Mouse (Mus musculus): ENCODE results near the gene Gab1. TPM values are rescaled to one million over a fixed set of nuclear protein-coding genes. Genes with fewer than 3 reads are reported as not detected.
"Not testable (repeated sequence)": the region's sequence is repeated elsewhere in the genome, so short reads cannot be mapped to it uniquely, and the experiment has no call there.

Gab1 gene
- total RNA-seq, 2 experiments from 2014 or later, result 36.7 to 43.6 TPM

GRCm38 (mm10) chr8:80772732-80773460 is 107.4 kb downstream of the Gab1 start:
- intact Hi-C loops (cut with DNase I), result loop anchor here (1.0 to 2.0 kb wide), 2 partner anchors 106 to 223 kb away; no protein-coding TSS in a partner anchor
- DNase-seq, result no peak

- intact Hi-C loops (cut with DNase I), result no loop called here
- no peak for DNase-seq
Observed at GRCm38 (mm10) chr8:80768451-80768850, 111.9 kb downstream of the Gab1 start.

GRCm38 (mm10) chr8:80753017-80753715 is 127.2 kb downstream of the Gab1 start:
- intact Hi-C loops (cut with DNase I), result loop anchor here (1.0 to 2.0 kb wide), 2 partner anchors 128 to 241 kb away; partner anchors contain the start of gene Gab1
- DNase-seq, result peak; percentile 83 to 88

GRCm38 (mm10) chr8:80752429-80752828 is 127.9 kb downstream of the Gab1 start:
- no peak for DNase-seq
- intact Hi-C loops (cut with DNase I), result loop anchor here (2.0 kb wide), 1 partner anchor 128 kb away; the partner anchor contains the start of gene Gab1

GRCm38 (mm10) chr8:80749091-80749490 is 131.2 kb downstream of the Gab1 start:
- DNase-seq, result no peak
- intact Hi-C loops (cut with DNase I), result no loop called here

GRCm38 (mm10) chr8:80739932-80740331 is 140.4 kb downstream of the Gab1 start:
- intact Hi-C loops (cut with DNase I), result no loop called here

GRCm38 (mm10) chr8:80739155-80739924 is 141.0 kb downstream of the Gab1 start, which contains the start of gene Smarca5:
TSS of gene Smarca5 (minus strand) at chr8:80739497.
- DNase-seq, result peak; percentile 96 to 98
- intact Hi-C loops (cut with DNase I), result not testable (repeated sequence)

More at GRCm38 (mm10) chr8:80739932-80740331, 140.4 kb downstream of the Gab1 start:
- no peak for DNase-seq

- DNase-seq, result peak; percentile 28 to 48
- intact Hi-C loops (cut with DNase I), result no loop called here
Observed at GRCm38 (mm10) chr8:80738388-80739154, 141.7 kb downstream of the Gab1 start.

- intact Hi-C loops (cut with DNase I), result no loop called here
- peak; percentile 61 to 64 for DNase-seq
Observed at GRCm38 (mm10) chr8:80738046-80738387, 142.3 kb downstream of the Gab1 start.

GRCm38 (mm10) chr8:80732326-80732725 is 148.0 kb downstream of the Gab1 start:
- DNase-seq, result no peak
- intact Hi-C loops (cut with DNase I), result no loop called here

- intact Hi-C loops (cut with DNase I), result no loop called here
- DNase-seq, result no peak
Observed at GRCm38 (mm10) chr8:80714461-80714860, 165.9 kb downstream of the Gab1 start.

Other genes starting within 250 kb of the Gab1 start
- gene Smarca5, start 141.0 kb downstream of the Gab1 start, total RNA-seq (2021), result 10 to 100 TPM; 35.3 to 44.0 TPM
- 10 to 100 TPM; 17.4 to 20.8 TPM for gene Usp38, start 134.4 kb upstream of the Gab1 start, total RNA-seq (2021)

Data from heart, postnatal 36 days (tissue).